Mouse (Mus musculus) adrenal gland, adult (tissue): ENCODE measurements at regions not wholly inside any gene's neighbourhood (a gene's known extent, or its start where the extent isn't known, plus 50 kb on each side); places are given as distances from the start of the nearest gene placed in this dataset.

Experiments
- DNase-seq, 2 experiments: peaks; one replicate each; pipeline ENCODE4 v3.0.0; 2022 to 2023; ENCODE audit warnings: low spot score in 1 of 2; ENCODE audit not compliant: inconsistent age in 2 of 2

DNA sequence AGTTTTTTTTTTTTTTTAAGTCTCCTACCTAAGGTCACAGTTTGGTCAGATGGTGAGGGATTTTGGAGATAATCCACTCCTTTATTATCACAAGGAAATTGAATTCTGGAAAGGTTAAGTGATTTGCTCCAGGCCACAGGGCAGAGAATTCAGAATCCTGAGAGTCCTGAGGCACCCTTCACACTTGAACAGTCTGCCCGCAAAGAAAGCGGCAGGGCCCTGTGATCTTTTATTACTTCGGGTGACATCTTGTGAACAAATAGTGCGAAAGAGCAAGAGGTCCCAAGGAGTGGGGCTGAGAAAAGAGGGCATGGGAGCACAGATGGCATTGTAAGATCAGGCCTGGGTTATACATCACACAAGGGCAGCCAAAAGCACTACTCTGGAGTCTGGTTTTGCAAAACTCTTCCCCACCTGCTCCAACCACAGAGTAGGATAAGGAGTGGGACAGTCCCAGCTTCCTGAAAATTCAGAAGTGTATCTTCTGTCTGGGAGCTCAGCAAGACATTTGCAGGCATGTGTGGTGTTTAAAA is 150.5 kb upstream of the Wdr11 start:
- no peak for DNase-seq

- DNase-seq = peak; percentile 39 to 79
Observed at GRCm38 (mm10) chr7:129469496-129469895, 122.2 kb upstream of the Wdr11 start.

DNA sequence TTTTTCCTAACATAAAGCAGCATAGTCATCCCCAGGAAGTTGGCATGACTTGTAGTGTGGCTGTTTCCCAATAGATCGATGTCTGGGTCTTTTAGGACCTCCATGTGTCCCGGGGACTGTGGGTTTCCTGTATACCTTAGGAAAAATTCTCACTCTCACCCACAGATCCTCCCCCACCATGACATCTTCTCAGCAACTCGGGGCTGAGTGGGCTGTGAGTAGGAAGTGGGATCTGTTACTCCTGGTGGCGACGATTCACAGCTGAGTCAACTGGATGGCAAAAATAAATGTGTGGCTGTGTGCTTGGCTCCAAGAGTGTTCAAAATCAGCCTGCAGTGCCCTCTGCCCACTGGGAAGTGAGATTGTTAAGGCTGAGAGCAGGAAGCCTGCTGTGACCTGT is 107.9 kb upstream of the Wdr11 start:
- no peak for DNase-seq

DNA sequence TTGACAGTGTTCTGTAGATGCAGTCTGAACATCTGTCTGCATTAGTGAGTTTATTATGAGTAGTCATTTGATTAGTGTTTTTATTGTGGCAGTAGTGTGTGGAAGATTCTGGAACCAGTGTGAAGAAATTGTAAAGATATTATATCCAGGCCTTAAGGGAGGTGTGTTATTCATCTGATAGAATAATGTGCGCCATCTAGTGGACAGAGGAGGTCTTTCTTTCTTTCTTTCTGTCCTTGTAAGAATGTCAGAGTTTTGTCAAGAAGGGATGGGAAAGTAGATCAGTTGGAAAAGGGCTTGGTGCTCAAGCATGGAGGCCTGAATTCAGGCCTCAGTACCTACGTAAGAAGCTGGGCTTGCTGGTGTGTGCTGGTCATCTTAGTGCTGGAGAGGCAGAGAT is 84.8 kb upstream of the Wdr11 start:
- peak in 1 of 2 experiments; percentile 75 for DNase-seq

DNA sequence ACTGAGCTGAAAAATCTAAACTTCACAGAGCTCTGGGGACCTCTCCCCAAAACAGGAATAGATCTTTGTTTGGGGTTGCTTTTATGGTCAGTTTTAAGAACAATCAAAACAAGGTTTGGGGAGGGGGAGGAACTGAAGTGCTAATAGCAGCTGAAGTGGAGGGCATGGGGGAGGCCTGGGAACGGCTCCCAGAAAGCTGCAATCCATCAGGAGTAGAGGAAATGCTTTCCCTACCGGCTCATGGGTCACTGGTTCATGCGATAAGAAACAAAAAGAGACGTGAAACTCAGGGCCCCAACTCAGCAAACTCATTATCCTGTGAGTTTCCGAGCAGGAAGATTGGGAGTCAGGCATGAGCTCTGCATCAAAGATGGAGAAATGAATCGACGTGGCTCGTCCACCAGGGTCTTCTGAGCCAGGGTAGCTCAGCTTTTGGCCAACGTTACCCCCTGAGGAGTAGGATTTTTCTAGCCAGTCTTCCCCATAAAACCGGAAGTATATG is 82.0 kb upstream of the Wdr11 start:
- no peak for DNase-seq

DNA sequence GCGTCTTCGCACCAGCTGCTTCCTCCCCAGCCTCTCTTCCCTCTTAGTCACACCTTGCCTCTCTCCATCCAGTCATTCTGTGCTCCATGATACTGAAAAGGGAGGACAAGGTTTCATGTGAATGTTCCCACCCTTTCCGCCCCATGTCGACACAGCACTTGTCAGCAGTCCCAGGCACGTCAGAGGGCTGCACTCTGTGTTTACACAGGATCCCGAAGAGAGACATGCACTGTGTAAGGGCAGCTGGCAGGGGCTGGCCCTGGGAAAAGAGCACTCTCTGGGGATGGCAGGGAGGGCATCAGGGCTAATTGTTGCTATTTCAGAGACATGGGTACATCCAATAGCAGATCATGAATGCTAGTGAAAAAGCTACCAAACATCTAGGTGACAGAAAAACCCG is 77.0 kb upstream of the Wdr11 start:
- DNase-seq = no peak

- DNase-seq = no peak
Observed at GRCm38 (mm10) chr7:129524369-129524915, 67.2 kb upstream of the Wdr11 start.

DNA sequence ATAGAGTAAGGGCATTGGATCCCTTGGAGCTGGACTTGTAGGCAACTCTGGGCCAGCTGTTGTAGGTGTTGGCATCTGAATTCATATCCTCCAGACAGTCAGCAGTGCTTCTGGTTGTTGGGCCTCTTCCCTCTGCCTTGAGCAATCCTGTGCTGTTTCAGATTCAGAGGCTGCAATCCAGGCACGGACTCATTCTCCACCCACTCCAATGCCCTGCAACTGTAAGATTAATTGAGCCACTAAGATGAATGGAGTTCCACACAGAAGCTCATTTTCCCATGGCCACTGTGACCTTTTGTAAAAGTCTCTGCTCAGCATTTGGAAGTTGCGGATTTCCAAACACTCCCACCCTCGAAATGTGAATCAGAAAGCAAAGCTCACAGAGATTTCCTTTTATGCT is 65.7 kb upstream of the Wdr11 start:
- DNase-seq = peak; percentile 77 to 91

GRCm38 (mm10) chr7:129528263-129528662 is 63.4 kb upstream of the Wdr11 start:
- DNase-seq = no peak

DNA sequence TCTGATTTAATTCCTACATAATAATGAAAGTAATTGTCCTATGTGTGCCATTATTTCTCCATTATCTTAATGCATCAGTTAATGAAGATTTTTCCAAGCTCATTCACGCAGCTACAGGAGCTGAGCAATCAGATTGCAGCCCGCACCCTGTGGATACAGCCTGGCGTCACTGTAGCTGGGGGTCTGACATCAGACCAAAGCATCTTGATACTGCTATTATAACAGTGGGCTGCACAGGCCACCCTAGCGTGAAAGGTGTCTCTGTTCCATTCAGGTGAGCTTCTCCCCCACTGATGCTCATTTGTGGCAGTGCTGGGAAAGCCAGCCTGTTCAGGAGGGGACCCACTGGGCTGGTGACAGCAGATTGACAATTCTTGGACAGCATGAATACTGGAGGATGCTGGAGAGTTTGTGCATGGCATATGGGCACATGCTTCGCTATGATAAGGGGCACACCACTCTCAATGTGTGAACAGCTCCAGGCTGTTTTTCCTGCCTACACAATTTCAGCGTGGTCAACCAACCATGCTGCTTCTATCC is 58.2 kb upstream of the Wdr11 start:
- DNase-seq = no peak
